Mouse (Mus musculus): ENCODE results near the gene Tsnaxip1. TPM values are rescaled to one million over a fixed set of nuclear protein-coding genes. Genes with fewer than 3 reads are reported as not detected.

Tsnaxip1 gene
- polyA plus RNA-seq, 1 experiment from 2014 or later, result 0.21 TPM

- no peak overlapping the region for H3K9ac ChIP-seq (replicated peaks; ENCODE audit: low read length)
- 90% methylated on average over 5 of the region's 5 CpGs for WGBS
- peaks cover 8% of the 10 kb centered on the region for H3K36me3 ChIP-seq (ENCODE audit: insufficient read depth, low read length)
- no peak overlapping the region for H3K4me2 ChIP-seq (replicated peaks; ENCODE audit: low read depth, low read length)
- no peaks in the 10 kb centered on the region for H3K27me3 ChIP-seq (ENCODE audit: insufficient read depth, low read length)
- ATAC-seq (ENCODE audit: low FRiP score, low TSS enrichment), result no peak
- no peak overlapping the region for H3K4me3 ChIP-seq (ENCODE audit: low read length)
- no peaks in the 10 kb centered on the region for H3K9me3 ChIP-seq (ENCODE audit: low read length)
- H3K27ac ChIP-seq (ENCODE audit: low read length), result no peak overlapping the region
- H3K4me1 ChIP-seq (ENCODE audit: insufficient read depth, low read length), result no peaks in the 10 kb centered on the region
Measured at GRCm38 (mm10) chr8:105839209-105839608, 11.7 kb downstream of the Tsnaxip1 start.

DNA sequence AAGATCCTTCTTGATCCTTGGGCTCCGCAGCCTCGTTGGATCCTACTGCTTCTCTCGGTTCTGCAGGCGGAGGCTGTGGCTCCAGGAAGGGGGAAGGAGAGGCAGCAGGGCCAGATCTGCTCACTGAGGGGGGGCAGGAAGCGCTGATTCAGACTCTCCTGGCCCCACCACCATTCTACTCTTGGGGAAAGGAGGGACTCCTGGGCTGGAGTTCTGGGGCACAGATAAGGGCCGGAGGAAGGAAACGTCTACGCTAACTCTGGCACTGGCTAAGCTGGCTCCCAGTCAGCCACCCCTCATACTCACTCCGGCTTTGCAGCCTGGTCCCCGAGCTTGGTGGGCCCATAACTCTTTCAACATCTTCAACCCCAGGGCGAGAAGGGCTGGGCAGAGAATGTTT, 19.1 kb downstream of the Tsnaxip1 start:
- Histone ChIP-seq H3K4me1 (ENCODE audit: insufficient read depth, low read length) (peaks cover 6% of the 10 kb centered on the region), H3K27me3 (ENCODE audit: insufficient read depth, low read length) (no peaks in the 10 kb centered on the region), H3K9me3 (ENCODE audit: low read length) (no peaks in the 10 kb centered on the region), H3K4me2 (replicated peaks; ENCODE audit: low read depth, low read length) (no peak overlapping the region), H3K4me3 (ENCODE audit: low read length) (no peak overlapping the region), H3K27ac (ENCODE audit: low read length) (no peak overlapping the region), H3K9ac (replicated peaks; ENCODE audit: low read length) (no peak overlapping the region), H3K36me3 (ENCODE audit: insufficient read depth, low read length) (peaks cover 49% of the 10 kb centered on the region)
- ATAC-seq (ENCODE audit: low FRiP score, low TSS enrichment), result no peak
- WGBS, result 87% methylated on average over 11 of the region's 11 CpGs

- Histone ChIP-seq H3K4me3 (ENCODE audit: low read length) (no peak overlapping the region), H3K27me3 (ENCODE audit: insufficient read depth, low read length) (no peaks in the 10 kb centered on the region), H3K9ac (replicated peaks; ENCODE audit: low read length) (no peak overlapping the region), H3K4me1 (ENCODE audit: insufficient read depth, low read length) (peaks cover 9% of the 10 kb centered on the region), H3K36me3 (ENCODE audit: insufficient read depth, low read length) (peaks cover 33% of the 10 kb centered on the region), H3K27ac (ENCODE audit: low read length) (no peak overlapping the region), H3K4me2 (replicated peaks; ENCODE audit: low read depth, low read length) (no peak overlapping the region), H3K9me3 (ENCODE audit: low read length) (no peaks in the 10 kb centered on the region)
- 77% methylated on average over 3 of the region's 4 CpGs for WGBS
- no peak for ATAC-seq (ENCODE audit: low FRiP score, low TSS enrichment)
Measured at GRCm38 (mm10) chr8:105850014-105850413, 22.5 kb downstream of the Tsnaxip1 start.

GRCm38 (mm10) chr8:105850611-105851010, 23.1 kb downstream of the Tsnaxip1 start:
- WGBS, result 76% methylated on average over 7 of the region's 7 CpGs
- Histone ChIP-seq H3K4me2 (replicated peaks; ENCODE audit: low read depth, low read length) (peak overlapping the region; percentile 37), H3K9ac (replicated peaks; ENCODE audit: low read length) (no peak overlapping the region), H3K27ac (ENCODE audit: low read length) (no peak overlapping the region), H3K4me3 (ENCODE audit: low read length) (peak overlapping the region; percentile 16; the same call in 1 of the 2 replicates), H3K9me3 (ENCODE audit: low read length) (no peaks in the 10 kb centered on the region), H3K4me1 (ENCODE audit: insufficient read depth, low read length) (peaks cover 9% of the 10 kb centered on the region), H3K27me3 (ENCODE audit: insufficient read depth, low read length) (no peaks in the 10 kb centered on the region), H3K36me3 (ENCODE audit: insufficient read depth, low read length) (peaks cover 33% of the 10 kb centered on the region)
- ATAC-seq (ENCODE audit: low FRiP score, low TSS enrichment), result no peak

DNA sequence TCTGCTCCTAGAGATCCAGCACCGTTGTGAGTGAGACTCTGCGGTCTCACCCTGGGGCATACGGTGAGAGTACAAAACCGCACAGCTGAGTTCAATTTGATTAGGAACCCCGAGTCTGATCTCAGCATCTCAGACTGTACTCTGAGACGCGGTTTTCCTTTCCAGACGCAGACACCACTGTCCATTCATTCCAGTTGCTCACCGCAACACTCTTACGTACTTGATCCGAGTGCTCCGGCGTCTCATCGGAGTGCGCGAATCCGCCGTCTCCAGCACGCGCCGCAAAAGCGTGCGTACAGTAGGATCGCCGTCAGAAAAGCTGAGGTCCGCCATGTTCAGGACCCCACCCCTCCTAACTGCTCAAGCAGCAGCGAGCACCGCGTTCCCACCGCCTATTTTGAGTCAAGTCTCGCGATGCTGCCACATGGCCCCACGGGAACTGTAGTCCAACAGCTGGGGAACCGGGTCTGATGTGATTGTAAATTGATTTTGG, 24.2 kb downstream of the Tsnaxip1 start:
- peaks cover 19% of the 10 kb centered on the region for H3K4me1 ChIP-seq (ENCODE audit: insufficient read depth, low read length)
- no peaks in the 10 kb centered on the region for H3K27me3 ChIP-seq (ENCODE audit: insufficient read depth, low read length)
- H3K4me2 ChIP-seq (replicated peaks; ENCODE audit: low read depth, low read length), result peak overlapping the region; percentile 67
- peak overlapping the region; percentile 89 for H3K4me3 ChIP-seq (ENCODE audit: low read length)
- H3K9ac ChIP-seq (replicated peaks; ENCODE audit: low read length), result peak overlapping the region; percentile 91
- ATAC-seq (ENCODE audit: low FRiP score, low TSS enrichment), result peak; percentile 81
- H3K9me3 ChIP-seq (ENCODE audit: low read length), result no peaks in the 10 kb centered on the region
- WGBS, result under 1% methylated on average over 34 of the region's 34 CpGs
- H3K36me3 ChIP-seq (ENCODE audit: insufficient read depth, low read length), result peaks cover 24% of the 10 kb centered on the region
- peak overlapping the region; percentile 78 for H3K27ac ChIP-seq (ENCODE audit: low read length)

GRCm38 (mm10) chr8:105852146-105852729, 24.7 kb downstream of the Tsnaxip1 start:
- H3K9ac ChIP-seq (replicated peaks; ENCODE audit: low read length), result no peak overlapping the region
- no peaks in the 10 kb centered on the region for H3K9me3 ChIP-seq (ENCODE audit: low read length)
- H3K4me2 ChIP-seq (replicated peaks; ENCODE audit: low read depth, low read length), result no peak overlapping the region
- H3K4me3 ChIP-seq (ENCODE audit: low read length), result peak overlapping the region; percentile 89
- H3K4me1 ChIP-seq (ENCODE audit: insufficient read depth, low read length), result peaks cover 24% of the 10 kb centered on the region
- H3K27me3 ChIP-seq (ENCODE audit: insufficient read depth, low read length), result no peaks in the 10 kb centered on the region
- ATAC-seq (ENCODE audit: low FRiP score, low TSS enrichment), result no peak
- 82% methylated on average over 12 of the region's 12 CpGs for WGBS
- no peak overlapping the region for H3K27ac ChIP-seq (ENCODE audit: low read length)
- peaks cover 19% of the 10 kb centered on the region for H3K36me3 ChIP-seq (ENCODE audit: insufficient read depth, low read length)

- no peak within 1 kb of the TSS for H3K4me3 ChIP-seq (ENCODE audit: low read length)
- H3K27ac ChIP-seq (ENCODE audit: low read length), result no peak within 1 kb of the TSS
- H3K27me3 ChIP-seq (ENCODE audit: insufficient read depth, low read length), result no peaks in the 10 kb centered on the region
- WGBS, result 89% methylated on average over 3 of the region's 3 CpGs
- ATAC-seq (ENCODE audit: low FRiP score, low TSS enrichment), result no peak
- peaks cover 16% of the 10 kb centered on the region for H3K36me3 ChIP-seq (ENCODE audit: insufficient read depth, low read length)
- no peak within 1 kb of the TSS for H3K9ac ChIP-seq (replicated peaks; ENCODE audit: low read length)
- no peaks in the 10 kb centered on the region for H3K9me3 ChIP-seq (ENCODE audit: low read length)
- H3K4me2 ChIP-seq (replicated peaks; ENCODE audit: low read depth, low read length), result no peak within 1 kb of the TSS
- H3K4me1 ChIP-seq (ENCODE audit: insufficient read depth, low read length), result peaks cover 32% of the 10 kb centered on the region
Measured at GRCm38 (mm10) chr8:105853178-105853577, 25.6 kb downstream of the Tsnaxip1 start, which contains the start of gene Cenpt. TSS of gene Cenpt (minus strand) at chr8:105853278.

DNA sequence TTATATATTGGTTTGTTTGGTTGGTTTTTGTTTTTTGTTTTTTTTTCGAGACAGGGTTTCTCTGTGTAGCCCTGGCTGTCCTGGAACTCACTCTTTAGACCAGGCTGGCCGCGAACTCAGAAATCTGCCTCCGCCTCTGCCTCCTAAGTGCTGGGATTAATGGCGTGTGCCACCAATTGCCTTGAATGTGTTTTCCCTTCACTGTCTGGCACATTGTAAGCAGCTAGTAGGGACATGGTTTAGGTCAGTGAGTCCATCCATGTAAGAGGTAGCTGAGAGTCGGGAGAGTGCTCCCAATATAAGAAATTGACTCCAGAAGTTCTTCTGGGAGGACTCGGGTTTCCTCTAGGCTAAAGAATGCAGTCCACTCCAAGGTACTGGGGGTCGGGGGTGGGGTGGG, 26.8 kb downstream of the Tsnaxip1 start:
- Histone ChIP-seq H3K4me3 (ENCODE audit: low read length) (peak overlapping the region; percentile 84), H3K9ac (replicated peaks; ENCODE audit: low read length) (peak overlapping the region; percentile 38; the same call in 1 of the 2 replicates), H3K9me3 (ENCODE audit: low read length) (no peaks in the 10 kb centered on the region), H3K27ac (ENCODE audit: low read length) (peak overlapping the region; percentile 58; the same call in 1 of the 2 replicates), H3K4me1 (ENCODE audit: insufficient read depth, low read length) (peaks cover 32% of the 10 kb centered on the region), H3K4me2 (replicated peaks; ENCODE audit: low read depth, low read length) (peak overlapping the region; percentile 95), H3K27me3 (ENCODE audit: insufficient read depth, low read length) (no peaks in the 10 kb centered on the region), H3K36me3 (ENCODE audit: insufficient read depth, low read length) (peaks cover 6% of the 10 kb centered on the region)
- WGBS, result 23% methylated on average over 8 of the region's 8 CpGs
- ATAC-seq (ENCODE audit: low FRiP score, low TSS enrichment), result no peak; the same call in 1 of the 2 replicates

DNA sequence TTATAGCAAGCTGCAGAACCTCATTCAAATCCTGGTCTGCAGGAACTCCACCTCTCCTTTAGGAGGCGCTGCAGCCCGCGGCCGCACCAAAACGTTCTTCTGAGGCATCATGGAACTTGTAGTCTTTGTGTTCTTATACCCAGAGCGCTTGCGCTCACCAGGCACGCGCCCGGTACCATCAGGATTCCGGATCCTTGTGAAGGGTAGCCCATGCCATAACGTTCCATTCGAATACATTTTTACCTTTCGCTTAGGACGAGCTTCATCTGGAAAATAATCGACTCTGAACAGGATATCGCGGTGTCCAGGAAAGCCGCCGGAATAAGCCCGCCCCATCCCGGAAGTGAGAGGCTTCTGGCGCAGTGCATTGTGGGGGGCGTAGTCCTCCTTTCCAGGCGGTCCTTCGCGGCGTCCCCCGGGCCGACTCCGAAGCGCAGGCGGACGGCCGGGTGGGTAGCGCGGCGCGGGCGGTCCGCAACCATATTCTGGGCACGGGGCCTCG, 27.2 kb downstream of the Tsnaxip1 start, which contains the start of gene Thap11:
Gene Thap11, plus strand, starts transcription at position 418 of the 502 bp plus-strand sequence.
- Histone ChIP-seq H3K9ac (replicated peaks; ENCODE audit: low read length) (peak within 1 kb of the TSS; percentile 81), H3K36me3 (ENCODE audit: insufficient read depth, low read length) (peaks cover 2% of the 10 kb centered on the region; the same call in 1 of the 2 replicates), H3K27ac (ENCODE audit: low read length) (peak within 1 kb of the TSS; percentile 87), H3K27me3 (ENCODE audit: insufficient read depth, low read length) (no peaks in the 10 kb centered on the region), H3K4me2 (replicated peaks; ENCODE audit: low read depth, low read length) (peak within 1 kb of the TSS; percentile 95), H3K4me1 (ENCODE audit: insufficient read depth, low read length) (peaks cover 36% of the 10 kb centered on the region), H3K4me3 (ENCODE audit: low read length) (peak within 1 kb of the TSS; percentile 84), H3K9me3 (ENCODE audit: low read length) (no peaks in the 10 kb centered on the region)
- peak; percentile 91 for ATAC-seq (ENCODE audit: low FRiP score, low TSS enrichment)
- WGBS, result under 1% methylated on average over 43 of the region's 43 CpGs

Data from kidney, embryonic 16.5 days (tissue).